Mouse (Mus musculus) left cerebral cortex, adult 9 months (tissue): ENCODE measurements at regions not wholly inside any gene's neighbourhood (a gene's known extent, or its start where the extent isn't known, plus 50 kb on each side); places are given as distances from the start of the nearest gene placed in this dataset.

Experiments
- DNase-seq, 2 experiments: peaks; one replicate each; pipeline ENCODE4 v3.0.0; 2022; ENCODE audit warnings: low spot score in 2 of 2

GRCm38 (mm10) chr7:98768460-98768859 lies 65.6 kb downstream of the Thap12 start:
- no peak for DNase-seq

- DNase-seq = no peak
Observed at GRCm38 (mm10) chr7:98769111-98769734, 65.7 kb upstream of the Wnt11 start.

GRCm38 (mm10) chr7:98770257-98770890 lies 64.5 kb upstream of the Wnt11 start:
- DNase-seq = no peak

DNA sequence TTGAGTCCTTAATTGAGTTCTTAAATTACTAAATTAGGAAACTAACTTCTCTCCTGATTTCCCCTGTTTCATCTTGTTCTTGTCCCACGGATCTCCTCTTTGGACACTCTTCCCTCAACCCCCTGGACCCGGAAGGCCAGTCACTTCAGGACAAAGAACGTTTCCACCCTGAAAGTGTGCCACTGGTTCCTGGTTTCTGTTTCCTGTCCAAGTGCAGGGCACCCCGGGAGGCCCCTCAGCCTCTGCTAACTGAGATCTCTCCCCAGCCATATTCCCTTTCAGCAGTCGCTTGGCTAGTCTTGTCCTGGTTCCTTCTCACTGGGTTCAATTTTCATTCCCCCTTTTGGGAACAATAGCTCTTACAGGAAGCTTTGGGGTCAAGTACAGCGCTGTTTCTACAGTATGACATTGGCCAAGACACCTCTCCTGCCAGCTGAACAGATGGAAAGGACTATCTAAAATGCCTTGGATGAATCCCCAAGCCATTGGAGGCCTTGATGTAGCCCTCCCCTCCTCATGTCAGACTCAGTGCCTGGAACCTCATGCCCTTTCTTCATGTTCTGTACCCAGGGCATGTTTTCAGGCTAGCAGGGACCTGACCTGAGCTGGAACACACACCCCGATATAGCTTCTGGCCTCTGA lies 63.7 kb upstream of the Wnt11 start:
- DNase-seq = no peak

GRCm38 (mm10) chr7:98774597-98774996 lies 60.3 kb upstream of the Wnt11 start:
- DNase-seq = no peak

DNA sequence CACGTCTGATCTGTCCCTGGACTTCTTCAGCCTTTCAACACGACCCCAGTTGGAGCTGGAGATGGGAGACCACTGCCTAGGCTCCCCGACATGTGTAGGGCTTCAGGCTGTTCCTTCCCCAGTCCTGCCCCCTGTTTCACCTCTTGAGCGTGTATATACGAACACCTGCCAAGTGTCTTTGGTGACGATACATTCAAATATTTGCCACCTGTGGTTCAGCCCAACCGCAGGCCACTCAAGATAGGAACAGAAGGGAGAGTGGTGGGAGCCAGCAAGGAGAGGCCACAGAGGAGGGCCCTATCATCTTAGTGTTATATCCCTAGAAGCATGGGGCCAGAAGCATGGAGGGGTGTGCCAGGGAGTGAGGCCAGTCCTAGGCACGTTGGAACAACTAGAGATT lies 59.9 kb upstream of the Wnt11 start:
- DNase-seq = no peak

GRCm38 (mm10) chr7:98777304-98777849 lies 57.5 kb upstream of the Wnt11 start:
- no peak for DNase-seq

DNA sequence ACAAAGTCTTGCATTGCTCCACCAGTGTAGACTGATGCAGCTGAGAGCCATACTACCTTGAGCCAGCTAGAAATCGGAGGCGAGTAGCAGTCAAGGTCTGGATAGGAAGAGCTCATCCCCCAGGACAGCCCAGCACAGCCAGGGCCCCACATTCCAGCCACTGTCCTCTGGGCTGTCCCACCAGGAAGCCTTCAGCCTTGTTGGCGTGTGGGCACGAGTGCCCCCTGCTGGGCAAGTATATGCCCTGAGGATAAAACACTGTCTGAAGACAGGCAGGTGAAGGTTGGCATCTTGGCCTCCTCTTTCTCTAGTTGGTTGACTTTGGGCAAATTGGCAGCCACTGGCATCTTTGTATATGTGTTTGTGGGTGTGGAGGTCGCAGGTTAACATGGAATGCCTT lies 56.0 kb upstream of the Wnt11 start:
- DNase-seq = peak in 1 of 2 experiments; percentile 59

DNA sequence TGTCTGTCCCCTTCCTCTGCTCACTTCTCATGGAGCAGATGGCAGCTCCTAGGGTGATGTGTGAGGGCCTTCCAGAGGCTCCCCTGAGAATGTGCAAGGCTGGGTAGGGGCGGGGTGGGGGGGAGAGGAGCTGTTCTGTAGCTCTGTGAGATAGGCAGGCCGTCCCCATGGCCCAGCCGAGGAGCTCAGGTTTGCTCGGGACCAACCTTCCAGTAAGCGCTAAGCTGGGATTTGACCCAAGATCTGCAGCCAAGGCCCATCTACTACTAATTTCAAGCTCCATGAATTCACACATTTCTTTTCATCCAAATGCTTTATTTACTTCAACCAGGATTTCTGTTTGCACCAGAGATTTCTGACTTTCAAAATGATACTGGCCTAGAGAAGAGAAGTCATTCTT lies 51.4 kb upstream of the Wnt11 start:
- DNase-seq = no peak

DNA sequence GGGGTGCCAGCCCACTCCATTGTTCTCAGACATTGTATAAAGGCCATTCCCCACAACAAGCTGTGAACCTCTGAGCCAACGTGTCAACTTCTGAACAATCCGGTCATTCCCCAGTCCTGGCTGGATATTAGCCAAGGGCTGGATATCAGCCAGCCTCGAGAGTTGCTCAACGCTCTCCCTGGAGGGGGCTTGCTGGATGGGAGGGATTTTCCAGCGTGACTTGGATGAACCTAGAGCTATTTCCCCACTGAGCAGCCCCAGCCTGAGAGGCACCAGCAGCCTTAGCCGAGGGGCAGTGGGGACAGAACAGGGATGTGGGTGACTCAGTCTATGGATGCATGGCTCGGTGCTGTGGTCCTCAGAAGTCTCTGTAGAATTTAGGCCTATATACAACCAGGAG lies 51.0 kb upstream of the Wnt11 start:
- DNase-seq = peak in 1 of 2 experiments; percentile 34

DNA sequence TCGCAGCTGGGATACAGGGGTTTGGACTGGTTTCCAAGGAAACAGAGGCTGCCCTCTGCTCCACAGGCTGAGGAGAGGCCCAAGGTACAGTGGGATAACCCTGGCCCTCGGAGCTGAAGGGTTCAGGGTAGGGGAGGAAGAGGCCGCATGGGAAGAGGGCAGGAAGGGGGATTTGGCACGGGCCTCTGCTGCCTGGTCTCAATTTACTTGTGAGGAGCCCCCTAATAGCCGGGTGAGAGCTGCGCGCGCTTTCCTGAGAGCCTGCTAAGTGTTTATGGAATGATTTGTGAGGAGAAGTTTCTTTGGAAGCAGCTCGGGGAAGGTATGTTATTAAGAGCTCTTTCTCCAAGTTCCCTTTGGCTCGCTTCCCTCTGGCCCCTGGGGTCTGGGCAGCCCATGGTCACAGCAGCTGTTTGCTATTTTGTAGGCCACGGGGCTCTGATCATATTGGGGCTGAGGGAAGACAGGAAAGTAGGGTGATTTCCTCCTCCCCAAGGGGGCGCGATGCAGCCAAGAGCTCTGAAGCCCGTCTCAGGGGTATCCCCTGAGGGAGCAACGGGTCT lies 50.5 kb upstream of the Wnt11 start:
- DNase-seq = no peak
